Mouse (Mus musculus) left cerebral cortex, adult 9 months (tissue): ENCODE measurements at regions not wholly inside any gene's neighbourhood (a gene's known extent, or its start where the extent isn't known, plus 50 kb on each side); places are given as distances from the start of the nearest gene placed in this dataset.

Source experiments
- DNase-seq, 2 experiments: peaks; one replicate each; pipeline ENCODE4 v3.0.0; 2022; ENCODE audit warnings: low spot score in 2 of 2

DNA sequence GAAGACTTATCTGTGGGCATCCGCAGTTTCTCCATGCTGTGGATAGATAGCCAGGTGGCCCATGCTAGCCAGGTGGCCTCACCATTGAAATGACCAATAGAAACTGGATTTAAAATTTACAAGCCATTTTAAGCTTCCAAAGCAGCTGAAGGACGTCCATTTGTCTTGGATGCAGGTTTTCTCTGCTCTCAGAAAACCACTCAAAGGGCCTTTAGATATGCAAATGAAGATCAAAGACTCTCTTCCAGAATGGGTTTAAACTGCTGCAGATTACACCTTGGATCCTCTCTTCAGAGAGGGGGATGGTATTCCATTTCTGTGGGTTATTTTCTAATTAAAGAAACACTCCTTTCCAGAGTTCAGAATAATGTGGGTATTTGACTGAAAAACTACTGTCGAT is 518.5 kb downstream of the Rnf144a start:
- no peak for DNase-seq

DNA sequence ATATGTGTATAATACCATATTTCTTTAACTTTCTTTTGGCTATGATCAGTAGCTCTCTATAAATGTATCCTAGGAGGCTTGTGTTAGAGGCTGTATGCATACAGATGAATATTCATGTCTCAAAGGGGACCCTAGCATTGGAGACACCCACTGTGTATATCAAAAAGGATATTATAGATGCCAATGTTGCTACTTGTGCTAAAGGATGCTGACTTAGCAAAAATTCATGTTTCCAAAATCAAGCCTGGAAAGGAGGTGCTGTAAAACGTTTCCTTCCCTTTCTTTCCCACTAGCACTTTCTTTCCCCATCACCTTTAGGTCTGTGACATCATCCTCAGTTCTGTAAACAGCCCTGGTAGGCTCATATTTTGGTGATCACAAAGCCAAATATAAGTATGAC is 519.4 kb downstream of the Rnf144a start:
- no peak for DNase-seq

DNA sequence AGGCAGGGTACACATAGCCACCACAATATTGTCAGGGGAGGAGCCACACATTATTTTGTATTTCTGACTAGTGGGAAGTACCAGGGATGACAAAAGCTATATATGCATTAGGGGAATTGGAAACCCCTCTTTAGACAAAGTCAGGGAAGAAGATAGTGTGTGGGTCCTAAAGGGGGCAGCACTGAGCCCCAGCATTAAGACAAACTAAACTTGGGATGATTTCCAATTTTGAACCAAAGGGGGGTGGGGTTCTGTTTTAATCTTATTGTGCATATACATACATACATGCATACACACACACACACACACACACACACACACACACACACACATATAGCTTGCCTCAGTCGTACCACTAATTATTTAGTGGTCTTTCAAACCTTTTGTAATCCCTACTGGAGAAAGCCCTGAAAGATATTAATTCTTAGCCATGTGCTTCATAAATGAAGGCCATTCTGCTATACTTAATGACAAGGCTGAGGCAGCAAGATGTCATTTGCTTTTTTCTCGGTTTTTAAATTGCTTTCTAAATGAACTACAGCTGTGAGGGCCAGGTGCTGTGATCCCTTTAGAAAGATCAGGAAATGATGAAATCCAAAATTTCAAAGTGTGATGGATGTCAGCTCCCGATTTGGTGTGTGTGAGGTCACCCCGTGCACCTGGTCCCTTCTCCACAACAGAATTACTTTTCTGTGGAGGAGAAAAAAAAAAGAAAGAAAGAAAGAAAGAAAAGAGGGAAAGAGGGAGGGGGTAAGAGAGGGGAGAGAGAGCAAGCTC is 523.5 kb downstream of the Rnf144a start:
- DNase-seq, result no peak

DNA sequence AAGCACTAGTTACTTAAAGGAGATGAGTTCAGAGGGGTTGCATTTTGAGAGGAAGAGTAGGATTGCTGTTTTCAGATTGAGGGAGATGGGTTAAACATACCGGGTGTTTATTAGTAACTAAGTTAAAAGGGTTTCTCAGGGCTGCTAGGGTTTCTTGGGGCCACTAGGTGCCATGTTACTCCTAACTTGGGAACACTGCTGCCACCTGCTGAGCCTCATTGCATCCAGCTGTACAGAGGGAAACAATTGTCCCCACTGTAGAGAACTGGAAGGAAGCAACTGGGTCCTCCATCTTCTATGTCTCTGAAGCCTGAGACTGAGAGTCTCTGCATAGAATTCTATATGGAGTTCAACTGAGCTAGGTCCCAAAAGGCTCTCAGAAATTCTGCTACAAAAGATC is 524.3 kb downstream of the Rnf144a start:
- no peak for DNase-seq

DNA sequence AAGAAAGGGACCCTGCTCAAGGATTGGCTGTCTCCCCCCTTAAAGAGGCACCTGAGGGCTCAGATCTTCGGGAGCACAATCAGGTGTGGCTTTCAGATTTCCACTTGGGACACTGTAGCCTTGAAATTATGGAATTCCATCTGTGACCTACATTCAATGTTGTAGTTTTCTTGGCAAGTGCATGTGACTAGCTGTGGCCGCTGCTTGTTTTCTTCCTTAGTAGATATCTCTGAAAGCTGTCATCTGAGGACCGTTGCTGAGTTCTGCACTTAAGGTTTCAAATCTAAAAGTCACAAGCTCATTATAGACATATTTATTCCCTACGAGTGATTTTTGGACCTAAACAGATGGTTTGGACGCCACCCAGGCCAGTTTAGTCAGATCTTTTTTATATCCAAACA is 531.3 kb downstream of the Rnf144a start:
- DNase-seq, result no peak

DNA sequence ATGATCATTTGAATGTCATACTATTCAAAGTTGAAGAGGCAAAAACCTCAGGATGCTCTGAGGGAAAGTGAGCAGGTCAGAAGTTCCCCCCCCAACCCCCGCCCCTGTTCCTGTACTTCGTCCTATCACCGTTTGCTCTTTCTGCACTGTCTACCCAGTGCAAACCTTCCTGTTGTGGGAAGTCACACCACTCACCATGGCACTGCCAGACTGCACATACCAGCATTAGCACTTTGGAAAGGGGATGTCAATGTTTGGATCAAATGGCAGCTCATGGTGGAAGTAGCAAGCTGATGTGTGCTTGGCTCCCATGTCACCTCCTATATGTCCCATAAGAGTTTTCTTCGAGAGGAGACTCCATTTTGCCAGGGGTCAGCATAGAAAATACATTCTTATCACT is 543.2 kb downstream of the Rnf144a start:
- DNase-seq, result no peak

DNA sequence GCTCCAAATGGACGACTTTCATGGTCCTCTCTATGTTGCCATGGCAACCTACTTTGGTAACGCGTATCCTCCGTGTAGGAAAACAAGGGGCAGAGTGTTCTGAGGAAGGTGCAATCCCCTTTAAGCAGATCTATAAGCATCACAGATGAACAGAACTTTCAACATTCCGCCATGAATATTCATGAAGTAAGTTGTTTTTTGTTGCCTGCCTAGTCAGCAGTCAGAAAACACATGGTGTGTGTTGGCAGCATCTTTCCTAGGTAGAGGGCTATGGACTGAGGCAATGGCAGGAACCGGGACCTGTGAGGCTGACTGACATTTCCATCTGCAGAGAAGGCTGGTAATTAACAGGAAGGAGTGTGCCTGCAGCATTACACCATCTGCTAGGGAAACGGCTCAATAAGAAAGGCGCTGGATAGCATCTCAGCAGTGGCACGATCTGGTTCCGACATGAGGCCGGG is 544.0 kb downstream of the Rnf144a start:
- DNase-seq, result peak; percentile 56 to 79

DNA sequence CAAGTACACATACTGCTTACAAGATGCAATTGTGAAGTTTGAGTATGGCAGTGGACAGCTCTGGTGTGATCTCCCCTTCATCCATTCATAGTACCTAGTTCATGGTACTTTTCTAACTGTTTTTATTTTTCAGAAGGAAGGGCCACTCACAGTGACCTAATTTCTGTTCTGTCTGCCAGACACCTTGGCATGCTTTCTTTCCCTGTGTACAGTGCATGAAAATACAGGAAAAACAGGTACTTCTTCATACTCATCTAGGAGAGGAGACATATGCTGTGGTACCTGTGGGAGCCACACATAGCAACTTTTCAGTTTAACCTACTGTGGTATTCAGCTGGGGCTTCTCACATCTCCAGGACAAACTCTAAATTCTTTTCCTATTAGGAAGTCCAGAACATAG is 545.2 kb downstream of the Rnf144a start:
- DNase-seq, result no peak

DNA sequence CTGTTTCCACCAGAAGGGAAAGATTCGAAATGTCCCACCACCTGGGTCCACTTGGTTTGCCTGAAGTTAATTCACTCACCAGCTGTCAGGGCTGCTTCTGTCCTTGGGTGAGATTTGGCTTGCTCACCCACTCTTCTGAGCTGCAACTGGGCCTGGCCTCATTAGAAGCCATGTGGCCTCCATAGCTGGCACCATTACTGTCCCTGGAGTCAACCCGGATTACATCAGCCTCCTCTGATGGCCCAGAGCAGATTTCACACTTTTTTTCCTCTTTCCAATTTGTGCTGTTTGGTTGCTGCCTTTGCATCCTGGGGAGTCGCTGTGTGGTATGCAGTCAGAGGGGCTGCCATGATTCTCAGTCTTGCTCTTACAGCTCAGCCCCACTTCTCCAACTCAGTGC is 550.0 kb downstream of the Rnf144a start:
- no peak for DNase-seq

DNA sequence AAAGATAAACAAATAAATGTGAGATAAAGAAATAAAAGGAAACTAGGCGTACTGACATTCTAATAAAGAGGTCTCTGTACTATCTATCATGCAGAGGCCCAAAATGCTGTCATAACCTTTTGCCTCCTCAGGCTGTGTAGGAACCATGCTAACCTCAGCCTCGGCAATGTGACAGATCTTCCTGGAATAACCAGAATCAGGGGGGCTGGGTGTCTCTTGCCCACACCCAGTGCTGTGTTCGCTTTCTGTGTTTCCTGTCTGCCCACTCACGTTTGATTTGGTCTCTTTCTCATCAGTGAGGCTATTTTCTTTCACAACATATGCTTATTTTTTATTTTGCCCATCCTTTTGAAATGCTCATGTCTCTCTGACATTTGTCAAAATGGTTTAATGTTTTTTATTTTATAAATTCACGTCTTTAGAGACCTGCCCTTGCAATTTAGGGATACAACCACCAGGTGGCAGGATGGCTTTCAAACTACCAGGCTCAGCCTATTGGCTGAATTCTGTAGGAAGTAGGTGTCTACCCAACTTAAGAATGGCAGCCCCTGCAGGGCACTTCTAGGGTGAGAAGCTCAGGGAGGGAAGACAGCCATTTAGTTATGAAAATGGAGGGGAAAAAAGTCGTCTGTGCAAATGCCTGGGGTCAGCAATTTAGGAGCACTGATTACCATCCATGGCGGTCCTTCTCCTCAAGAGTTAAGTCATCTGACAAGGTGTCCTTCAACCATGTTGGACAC is 550.8 kb downstream of the Rnf144a start:
- peak in 1 of 2 experiments; percentile 44 for DNase-seq

DNA sequence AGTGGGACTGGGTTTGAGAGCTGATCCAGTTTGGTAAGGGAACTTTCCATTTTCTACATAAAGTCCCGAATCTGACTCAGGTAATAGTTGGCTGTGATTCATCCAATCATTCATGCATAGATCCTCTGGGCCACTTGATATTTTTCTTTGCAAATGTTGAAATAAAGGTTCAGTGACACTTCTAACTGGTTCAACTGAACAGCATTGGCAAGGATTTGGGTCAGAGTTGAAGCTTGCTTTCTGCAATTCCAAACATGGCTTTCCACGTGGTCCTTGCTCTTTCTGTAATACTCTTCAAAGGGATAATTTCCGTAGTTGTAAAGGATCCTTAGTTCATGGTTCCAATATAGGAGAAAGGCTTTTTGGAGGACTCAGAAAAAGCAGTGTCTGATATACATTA is 554.0 kb downstream of the Rnf144a start:
- no peak for DNase-seq

DNA sequence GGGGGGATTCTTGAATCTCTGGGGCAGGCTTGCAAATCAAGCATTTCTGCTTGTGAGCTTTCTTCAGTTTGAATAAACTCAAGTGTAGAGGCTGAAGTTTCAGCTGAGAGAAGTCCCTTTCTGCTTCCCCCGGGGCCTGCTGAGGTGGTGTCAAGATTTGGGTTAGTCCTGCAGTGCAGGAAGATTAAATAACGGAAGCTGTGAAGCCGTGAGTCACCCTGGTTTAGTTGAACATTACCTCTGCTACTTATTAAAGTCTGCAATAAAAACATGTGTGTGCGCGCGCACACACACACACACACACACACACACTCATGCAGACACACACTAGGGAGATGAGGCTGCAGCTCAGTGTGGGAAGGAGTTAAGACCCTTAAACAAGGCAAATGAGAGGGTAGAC is 556.7 kb downstream of the Rnf144a start:
- no peak for DNase-seq

DNA sequence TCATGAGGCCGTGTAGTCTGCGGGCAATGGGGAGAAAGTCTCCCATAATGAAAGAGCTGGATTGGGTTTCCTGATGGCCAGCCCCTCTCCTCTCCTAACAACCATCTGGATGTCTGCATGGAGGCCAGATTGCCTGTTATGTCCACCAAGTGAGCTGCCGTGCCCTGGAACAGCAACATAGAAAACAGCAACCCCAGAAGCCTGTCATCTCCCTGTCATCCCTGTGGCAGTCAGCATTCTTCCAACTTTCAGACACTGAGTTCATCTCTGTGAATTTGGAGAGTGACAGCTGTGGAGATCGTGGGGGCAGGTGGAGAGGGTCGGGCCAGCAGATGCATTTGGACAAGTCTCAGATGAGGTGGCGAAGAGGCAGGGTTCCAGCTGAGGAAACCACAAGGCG is 585.0 kb downstream of the Rnf144a start:
- no peak for DNase-seq

DNA sequence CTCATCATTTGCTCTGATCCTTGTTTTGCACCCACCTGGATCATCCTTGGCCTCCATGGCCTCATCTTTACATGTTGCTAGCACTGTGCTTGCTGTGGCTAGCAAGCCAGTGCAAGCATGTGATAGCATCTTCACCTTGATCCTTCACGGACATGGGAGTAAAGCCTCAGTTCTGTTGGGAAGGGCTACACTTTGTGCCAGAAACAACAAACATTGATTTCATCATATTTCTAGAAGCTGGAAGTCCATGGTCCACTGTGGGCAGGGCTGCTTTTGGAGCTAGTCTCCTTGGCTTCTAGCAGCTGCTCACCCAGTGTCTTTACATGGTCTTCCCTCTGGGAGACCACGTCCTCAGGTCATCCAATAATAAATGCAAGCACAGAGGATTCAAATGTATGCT is 587.1 kb downstream of the Rnf144a start:
- DNase-seq, result no peak

DNA sequence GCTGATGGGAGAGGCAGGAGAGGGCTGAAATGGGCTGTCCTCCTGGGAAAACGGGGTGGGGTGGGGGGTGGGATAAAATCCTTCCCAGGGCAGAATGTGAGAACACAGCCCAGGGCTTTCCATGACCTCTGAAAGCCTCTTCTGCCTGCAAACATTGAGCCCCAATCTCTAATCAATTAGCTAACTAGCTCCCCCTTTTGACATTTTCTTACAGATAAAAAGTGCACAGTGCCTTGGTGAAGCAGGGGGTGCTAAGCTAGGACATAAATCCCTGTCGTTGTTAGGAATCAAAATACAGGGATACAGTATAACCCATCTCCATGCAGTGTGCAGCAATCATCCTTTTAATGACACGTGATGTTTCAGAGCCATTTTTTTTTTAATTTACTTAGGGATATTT is 588.1 kb downstream of the Rnf144a start:
- DNase-seq, result no peak

DNA sequence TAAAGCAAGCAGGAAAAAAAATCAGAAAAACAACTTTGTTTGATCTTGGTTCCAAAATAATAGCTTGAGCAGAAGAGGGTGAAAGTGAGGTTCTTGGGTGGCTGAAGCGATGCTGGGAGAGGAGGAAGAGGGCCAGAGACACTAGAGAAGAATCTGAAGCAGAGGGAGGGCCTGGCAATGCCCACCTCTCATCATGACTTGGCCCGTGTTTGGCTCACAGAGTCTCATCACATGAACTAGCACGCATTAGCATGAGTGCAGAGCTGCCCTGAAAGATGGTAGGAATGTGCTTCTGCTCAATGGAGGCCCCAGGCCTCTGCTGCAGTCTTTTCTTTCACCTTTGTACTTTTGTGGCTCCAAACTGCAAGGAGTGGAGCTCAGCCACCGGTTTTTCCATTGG is 588.6 kb downstream of the Rnf144a start:
- no peak for DNase-seq

DNA sequence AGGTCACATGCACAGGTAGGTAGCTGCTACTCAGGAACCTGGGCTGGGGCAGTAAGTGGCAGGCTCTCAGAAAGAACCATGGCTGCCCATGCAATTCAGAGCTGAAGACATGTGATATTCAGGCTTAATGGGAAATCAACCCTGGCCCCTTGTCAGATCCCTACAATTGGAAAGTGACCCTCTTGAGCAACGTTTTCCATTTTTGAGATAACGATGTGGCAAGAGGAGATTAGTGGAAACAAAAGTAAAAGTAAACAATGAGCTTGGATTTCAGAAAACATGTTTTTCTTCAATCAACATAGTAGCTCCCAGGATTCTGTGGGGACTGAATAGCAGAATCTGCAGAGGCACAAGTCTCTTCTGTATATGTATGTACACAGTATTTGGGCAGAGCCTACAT is 598.8 kb downstream of the Rnf144a start:
- no peak for DNase-seq

DNA sequence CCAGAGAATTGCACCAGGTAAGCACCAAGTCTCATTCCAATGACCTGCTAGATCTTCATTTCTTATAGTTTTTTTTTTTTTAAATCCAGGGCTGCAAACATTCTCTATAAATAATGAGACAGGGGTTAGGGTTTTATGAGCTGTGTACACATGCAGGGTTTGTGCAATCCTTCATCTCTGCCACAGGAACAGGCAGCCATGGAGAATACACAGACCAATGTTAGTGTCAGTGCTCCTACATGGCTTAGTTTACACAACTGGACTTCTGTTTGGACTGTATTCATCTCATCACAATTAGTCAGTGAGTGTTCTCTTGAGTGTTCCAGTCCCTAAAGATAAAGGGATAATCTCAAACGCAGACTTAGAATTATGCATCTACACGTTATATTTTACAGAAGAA is 620.0 kb downstream of the Rnf144a start:
- DNase-seq, result no peak

DNA sequence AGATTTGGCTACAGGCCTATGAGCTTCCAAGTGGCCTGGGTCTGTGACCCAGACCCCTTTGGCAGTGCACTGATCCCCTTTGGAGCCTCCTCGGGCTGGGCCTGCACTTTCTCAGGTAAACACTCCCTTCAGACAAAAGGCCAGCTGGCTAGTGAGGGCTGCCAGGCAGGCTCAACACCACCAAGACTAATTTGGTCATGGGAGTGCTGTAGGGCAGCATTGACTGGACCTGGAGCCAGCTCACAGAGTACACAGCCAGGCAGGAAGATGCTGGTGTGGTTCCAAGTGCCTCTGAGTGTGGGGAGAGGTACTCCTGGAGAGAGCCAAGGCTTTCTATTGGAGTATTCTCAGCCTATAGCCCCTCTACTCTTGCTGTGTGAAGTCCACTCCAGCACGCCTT is 620.5 kb downstream of the Rnf144a start:
- DNase-seq, result no peak

DNA sequence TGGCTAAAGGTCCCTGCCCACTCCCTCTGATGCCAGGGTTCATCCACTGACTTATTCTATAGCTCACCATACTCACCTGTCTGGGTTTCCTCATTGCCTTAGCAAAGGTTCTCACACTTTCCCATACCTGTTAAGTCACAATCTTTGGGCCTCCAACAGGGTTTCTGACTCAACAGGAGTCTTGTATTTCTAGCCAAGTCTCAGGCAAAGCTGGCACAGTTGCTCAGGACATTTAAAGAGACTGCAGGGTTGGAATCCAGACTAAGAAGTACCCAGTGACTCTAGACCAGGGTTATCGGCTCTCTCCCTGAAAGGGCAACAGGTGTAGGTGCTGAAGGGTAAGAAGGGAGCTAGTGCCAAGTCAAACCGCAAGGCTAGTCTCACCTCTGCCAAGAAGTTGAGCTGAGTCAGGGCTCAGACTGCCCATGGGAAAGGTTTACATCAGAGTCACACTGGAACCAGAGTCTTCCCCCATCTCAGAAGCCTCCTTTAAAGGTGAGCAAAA is 622.4 kb downstream of the Rnf144a start:
- DNase-seq, result no peak

DNA sequence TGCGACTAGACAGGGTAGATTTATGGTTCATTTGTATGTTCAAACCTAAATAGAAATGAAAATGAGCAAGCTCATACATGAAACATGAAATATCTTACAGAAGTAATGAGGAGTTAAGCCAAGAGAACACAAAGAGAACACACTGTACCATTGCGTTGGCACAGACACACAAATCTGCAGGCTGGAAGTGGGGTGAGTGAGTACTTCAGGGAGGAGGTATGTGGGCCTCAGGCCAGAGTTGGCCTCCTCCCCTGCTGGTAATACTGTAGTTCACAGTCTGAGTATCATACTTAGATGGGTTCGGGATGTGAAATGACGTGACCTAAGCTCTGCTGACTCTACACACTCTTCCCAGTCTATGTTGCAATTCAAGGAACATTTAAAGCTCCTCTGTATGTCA is 624.1 kb downstream of the Rnf144a start:
- no peak for DNase-seq

DNA sequence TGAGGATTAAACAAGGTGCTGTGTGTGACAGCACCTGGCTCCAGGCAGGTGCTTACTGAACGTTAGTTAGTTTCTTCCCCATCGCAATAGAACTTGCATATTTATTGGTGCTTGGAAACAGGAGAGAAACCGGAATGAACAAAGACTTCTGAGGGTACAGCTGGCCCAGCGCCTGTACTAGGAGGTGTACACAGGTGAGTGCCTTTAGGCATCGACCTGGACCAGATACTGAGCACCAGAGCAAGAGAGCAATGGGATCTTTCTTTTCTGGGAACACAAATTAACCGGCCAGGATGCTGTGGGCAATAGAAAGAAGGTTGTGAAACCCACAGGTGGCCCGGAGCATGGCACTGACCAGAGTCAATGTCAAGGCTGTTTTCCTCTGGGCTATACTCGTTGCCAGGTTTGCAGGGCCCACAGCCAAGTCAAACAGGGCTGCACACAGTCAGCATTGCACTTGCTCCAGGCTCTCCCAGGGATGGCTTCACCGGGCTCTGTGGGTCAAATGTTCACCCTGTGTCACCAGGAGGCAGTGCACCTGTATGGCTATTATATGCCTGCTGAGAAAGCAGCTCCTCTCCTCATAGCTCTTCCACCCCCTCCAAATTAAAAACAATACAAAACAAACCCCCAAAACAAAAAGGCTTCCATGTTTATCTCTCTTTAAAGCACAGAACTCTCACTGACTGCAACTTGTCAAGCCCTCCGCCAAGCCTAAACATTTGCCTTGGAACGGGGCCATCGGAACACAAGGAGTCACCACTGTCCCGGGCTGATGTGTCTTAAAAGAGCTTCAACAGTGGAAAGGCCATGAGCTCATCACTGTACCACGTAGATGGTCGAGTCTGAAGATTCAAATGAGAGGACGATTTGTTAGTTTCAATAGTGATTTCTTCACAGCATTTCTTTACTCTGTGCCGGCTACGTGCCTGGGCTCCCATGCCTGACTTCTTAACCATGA is 629.1 kb downstream of the Rnf144a start:
- DNase-seq, result no peak
